Mouse (Mus musculus) stomach, embryonic 14.5 days (tissue): ENCODE measurements around the gene Phf8. TPM values are rescaled to one million over a fixed set of nuclear protein-coding genes. Genes with fewer than 3 reads are reported as not detected.
"Not testable (repeated sequence)": the region's sequence is repeated elsewhere in the genome, so short reads cannot be mapped to it uniquely, and the experiment has no call there.

Experiments used
- ATAC-seq: fragments of 200-750 bp; cut with Nextera tagmentation; 2 replicates; pipeline ENCODE4 v1.8.0; 2017; ENCODE audit warnings: low read depth, moderate TSS enrichment; ENCODE audit not compliant: insufficient number of reproducible peaks, insufficient read depth, low FRiP score
- H3K27ac ChIP-seq: fragments of 300-500 bp; sonication (generic); 2 replicates; pipeline ENCODE4 v1.5.1; 2014; ENCODE audit warnings: mild to moderate bottlenecking, low read length, moderate library complexity, mixed read lengths
- H3K27me3 ChIP-seq: fragments of 300-500 bp; sonication (generic); 2 replicates; pipeline ENCODE4 v1.6.1; 2014; ENCODE audit warnings: low read length, control low read depth, mixed read lengths; ENCODE audit not compliant: control insufficient read depth, insufficient read depth
- H3K36me3 ChIP-seq: fragments of 300-500 bp; sonication (generic); 2 replicates; pipeline ENCODE4 v1.6.1; 2014; ENCODE audit warnings: mild to moderate bottlenecking, control low read depth, low read length, moderate library complexity, mixed read lengths; ENCODE audit not compliant: control insufficient read depth, insufficient read depth
- H3K4me1 ChIP-seq: fragments of 300-500 bp; sonication (generic); 2 replicates; pipeline ENCODE4 v1.6.1; 2014; ENCODE audit warnings: low read length, control low read depth, mixed read lengths; ENCODE audit not compliant: control insufficient read depth, insufficient read depth
- H3K4me2 ChIP-seq: fragments of 300-500 bp; sonication (generic); replicated peaks from 2 replicates; pipeline ENCODE4 v1.6.1; 2014; ENCODE audit warnings: low read depth, low read length, control low read depth
- H3K4me3 ChIP-seq: fragments of 300-500 bp; sonication (generic); 2 replicates; pipeline ENCODE4 v1.5.1; 2014; ENCODE audit warnings: low read depth, low read length, control low read depth
- H3K9ac ChIP-seq: fragments of 300-500 bp; sonication (generic); replicated peaks from 2 replicates; pipeline ENCODE4 v1.6.1; 2014; ENCODE audit warnings: low read depth, mild to moderate bottlenecking, control low read depth, low read length, moderate library complexity, mixed read lengths
- H3K9me3 ChIP-seq: fragments of 300-500 bp; sonication (generic); 2 replicates; pipeline ENCODE4 v1.6.1; 2016; ENCODE audit warnings: low read depth, low read length, control low read depth; ENCODE audit not compliant: control insufficient read depth
- WGBS: fragments of 180-500 bp; shearing (Covaris S2); extraction: QIAGEN DNeasy Blood & Tissue Kit; methylation state at CpG from one replicate; pipeline ENCODE4 v1.1.7; 2014; 5-methylcytosine and 5-hydroxymethylcytosine counted together
- polyA plus RNA-seq: library from polyadenylated mRNA; unstranded; fragments of >200 nt; fragmentation: Nextera tagmentation; extraction: Ambion mirVana; gene quantifications from 2 replicates; pipeline ENCODE4 v1.2.1, GENCODE M21; 2014

Phf8 gene
- polyA plus RNA-seq = 20.0 and 20.9 TPM in 2 replicates

DNA sequence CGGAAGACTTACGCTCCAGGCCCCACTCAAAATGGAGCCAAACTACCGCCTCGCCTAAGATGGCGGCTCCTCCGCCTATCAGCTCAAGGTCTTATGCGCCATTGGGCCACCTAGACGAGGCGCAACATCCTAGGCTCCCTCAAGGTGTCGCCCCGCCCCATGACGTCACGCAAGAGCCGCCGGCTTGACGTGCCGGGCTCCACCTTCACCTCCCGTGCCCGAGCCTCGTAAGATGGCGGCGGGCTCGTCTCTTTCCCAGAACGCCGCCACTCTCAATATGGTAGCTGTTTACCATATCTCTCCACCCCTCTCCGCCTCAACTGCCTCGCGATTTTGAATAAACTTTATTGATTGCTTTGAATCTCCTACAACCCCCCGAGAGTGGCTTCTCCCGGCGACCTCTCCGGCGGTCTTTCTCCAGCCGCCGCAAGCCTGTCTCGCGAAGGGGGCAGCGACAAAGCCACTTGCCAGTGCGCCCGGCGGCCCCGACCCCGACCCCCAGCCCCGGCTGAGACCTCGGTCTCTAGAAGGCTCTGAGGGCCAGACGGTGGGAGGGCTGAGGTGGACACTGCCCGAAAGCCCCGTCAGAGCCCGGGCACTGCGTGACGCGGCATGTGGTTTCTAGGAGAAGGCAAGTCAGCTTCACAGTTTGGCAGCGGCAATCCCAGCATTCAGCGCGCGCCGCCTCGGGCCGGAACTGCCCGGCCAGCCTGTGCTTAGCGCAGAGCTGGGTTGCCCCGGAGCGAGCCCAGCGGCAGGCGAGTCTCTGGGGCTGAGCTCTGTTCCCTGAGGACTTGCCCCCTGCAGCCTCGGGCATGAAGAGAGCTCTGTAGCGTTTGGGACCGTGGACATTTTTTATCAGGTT lies at the start of gene Phf8:
Gene Phf8 (plus strand): TSS at position 215 of the 865 bp plus-strand sequence.
- Histone ChIP-seq H3K4me1 (no peaks in the 10 kb centered on the region), H3K27ac (peak within 1 kb of the TSS; percentile 97), H3K27me3 (no peaks in the 10 kb centered on the region), H3K36me3 (no peaks in the 10 kb centered on the region), H3K4me2 (peak within 1 kb of the TSS; percentile 55), H3K4me3 (peak within 1 kb of the TSS; percentile 51), H3K9ac (peak within 1 kb of the TSS; percentile 57), H3K9me3 (no peaks in the 10 kb centered on the region)
- WGBS = 23% methylated on average over 68 of the region's 68 CpGs
- ATAC-seq = peak; percentile 95

DNA sequence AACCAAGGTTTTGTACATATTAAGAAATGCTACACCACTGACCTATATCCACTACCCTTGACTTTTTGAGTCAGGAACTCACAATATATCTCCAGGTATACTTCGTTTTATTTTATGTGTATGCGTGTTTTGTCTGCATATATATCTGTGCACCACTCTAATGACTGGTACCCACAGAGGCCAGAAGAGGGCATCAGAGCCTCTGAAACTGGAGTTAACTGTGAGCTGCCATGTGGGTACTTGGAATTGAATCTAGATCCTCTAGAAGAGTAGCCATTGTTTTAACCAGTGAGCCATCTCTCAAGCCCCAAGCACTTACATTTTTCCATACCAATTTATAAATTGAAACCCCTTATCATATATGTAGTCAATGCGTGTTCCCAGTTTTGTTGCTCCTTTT lies 32.3 kb upstream of the Phf8 start:
- Histone ChIP-seq H3K9ac (no peak overlapping the region), H3K9me3 (no peaks in the 10 kb centered on the region), H3K36me3 (no peaks in the 10 kb centered on the region), H3K27ac (no peak overlapping the region), H3K4me3 (no peak overlapping the region), H3K27me3 (no peaks in the 10 kb centered on the region), H3K4me2 (no peak overlapping the region), H3K4me1 (no peaks in the 10 kb centered on the region)
- 85% methylated on average over 3 of the region's 3 CpGs for WGBS
- ATAC-seq = no peak

DNA sequence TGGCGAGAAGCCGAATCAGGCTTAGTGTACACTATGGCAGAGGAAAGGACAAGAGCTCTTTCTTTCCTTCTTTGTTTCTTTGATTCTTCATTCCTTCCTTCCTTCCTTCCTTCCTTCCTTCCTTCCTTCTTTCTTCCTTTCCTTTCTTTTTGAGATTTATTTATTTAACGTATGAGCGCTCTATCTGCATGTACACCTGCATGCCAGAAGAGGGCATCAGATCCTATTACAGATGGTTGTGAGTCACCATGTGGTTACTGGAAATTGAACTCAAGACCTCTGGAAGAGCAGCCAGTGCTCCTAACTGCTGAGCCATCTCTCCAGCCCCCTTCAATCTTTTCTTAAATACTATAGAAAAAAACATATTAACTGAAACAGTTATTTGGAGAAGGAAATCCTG lies 27.2 kb upstream of the Phf8 start:
- 92% methylated on average over 4 of the region's 4 CpGs for WGBS
- not testable (repeated sequence) for H3K4me3 ChIP-seq, H3K4me2 ChIP-seq, H3K4me1 ChIP-seq, ATAC-seq, H3K36me3 ChIP-seq, H3K9me3 ChIP-seq, H3K27ac ChIP-seq, H3K27me3 ChIP-seq, H3K9ac ChIP-seq

DNA sequence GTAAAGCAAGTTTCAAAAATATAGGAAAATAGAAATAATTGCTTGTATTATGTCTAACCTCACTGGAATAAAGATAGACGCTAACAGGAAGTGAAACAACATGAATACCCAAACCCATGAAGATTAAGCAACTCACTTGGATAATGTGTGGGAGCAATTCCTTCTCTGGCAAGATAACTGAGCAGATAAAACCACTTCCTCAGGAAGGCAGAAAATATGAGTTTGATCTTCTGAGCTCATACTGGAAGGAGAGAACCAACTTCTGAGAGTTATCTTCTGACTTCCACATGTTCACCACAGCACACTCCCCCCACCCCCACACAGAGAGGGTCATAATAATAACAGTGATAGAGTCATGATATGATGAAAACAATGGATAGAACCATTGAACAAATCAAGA lies 23.9 kb upstream of the Phf8 start:
- Histone ChIP-seq H3K36me3 (no peaks in the 10 kb centered on the region), H3K27ac (no peak overlapping the region), H3K9me3 (no peaks in the 10 kb centered on the region), H3K4me2 (no peak overlapping the region), H3K4me3 (no peak overlapping the region), H3K9ac (no peak overlapping the region), H3K27me3 (no peaks in the 10 kb centered on the region), H3K4me1 (no peaks in the 10 kb centered on the region)
- 79% methylated on average over 1 of the region's 1 CpGs for WGBS
- no peak for ATAC-seq

DNA sequence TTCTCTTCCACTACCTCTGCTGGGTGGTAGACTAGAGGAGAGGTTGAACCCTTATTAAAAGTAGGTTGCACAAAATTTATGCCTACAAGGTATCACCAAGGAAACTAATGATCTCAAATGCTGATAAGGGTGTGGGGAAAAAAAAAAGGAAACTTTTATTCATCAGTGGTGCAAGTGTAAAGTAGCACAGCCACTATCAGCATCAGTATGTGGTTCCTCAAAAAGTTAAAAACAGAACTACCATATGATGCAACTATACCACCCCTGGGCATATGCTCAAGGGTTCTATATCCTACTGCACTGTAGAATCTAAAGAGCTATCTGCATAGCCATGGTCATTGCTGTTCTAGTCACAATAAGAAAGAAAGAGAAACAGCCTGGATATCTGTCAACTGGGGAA lies 11.9 kb upstream of the Phf8 start:
- Histone ChIP-seq H3K4me3 (no peak overlapping the region), H3K27ac (no peak overlapping the region), H3K9me3 (no peaks in the 10 kb centered on the region), H3K4me1 (no peaks in the 10 kb centered on the region), H3K4me2 (no peak overlapping the region), H3K36me3 (no peaks in the 10 kb centered on the region), H3K27me3 (no peaks in the 10 kb centered on the region), H3K9ac (no peak overlapping the region)
- no peak for ATAC-seq

DNA sequence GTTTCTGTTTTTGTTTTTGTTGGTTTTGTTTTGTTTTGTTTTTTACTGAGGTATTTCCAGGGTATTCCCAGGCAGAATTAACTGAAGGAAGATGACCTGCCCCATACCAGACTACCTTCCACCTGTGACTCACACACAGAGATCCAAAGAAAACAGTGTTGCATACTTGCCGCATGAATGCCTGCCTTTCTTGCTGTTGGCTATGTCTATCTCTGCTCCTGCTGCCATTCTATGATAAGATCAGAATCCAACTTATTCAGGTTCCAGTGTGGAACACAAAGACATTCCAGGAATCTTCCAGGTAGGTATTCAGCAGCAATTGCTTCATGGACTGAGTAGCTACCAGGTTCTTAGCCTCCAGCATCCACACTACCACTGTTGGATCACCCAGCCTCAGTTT lies 10.6 kb upstream of the Phf8 start:
- H3K9me3 ChIP-seq = no peaks in the 10 kb centered on the region
- no peak overlapping the region for H3K4me2 ChIP-seq
- H3K27me3 ChIP-seq = no peaks in the 10 kb centered on the region
- no peak overlapping the region for H3K4me3 ChIP-seq
- 87% methylated on average over 1 of the region's 1 CpGs for WGBS
- H3K27ac ChIP-seq = no peak overlapping the region
- no peaks in the 10 kb centered on the region for H3K4me1 ChIP-seq
- no peak overlapping the region for H3K9ac ChIP-seq
- H3K36me3 ChIP-seq = no peaks in the 10 kb centered on the region
- ATAC-seq = no peak

DNA sequence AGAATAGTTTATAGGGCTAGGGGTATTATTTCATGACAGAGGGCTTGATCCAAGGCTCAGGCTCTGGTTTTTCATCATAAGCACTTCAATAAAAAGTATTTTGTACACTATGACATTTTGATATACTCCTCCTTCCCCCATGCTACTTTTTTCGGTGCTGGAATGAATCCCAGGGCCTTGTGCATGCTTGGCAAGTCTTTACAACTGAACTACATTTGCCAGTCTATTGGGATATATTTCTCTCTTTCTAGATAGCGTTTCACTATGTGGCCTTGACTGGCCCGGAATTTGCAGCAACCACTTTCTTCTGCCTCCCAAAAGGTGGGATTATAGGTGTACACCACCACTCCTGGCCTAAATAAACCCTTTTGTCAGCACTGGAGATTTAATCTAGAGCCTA lies 7.4 kb upstream of the Phf8 start:
- H3K9ac ChIP-seq = no peak overlapping the region
- no peaks in the 10 kb centered on the region for H3K4me1 ChIP-seq
- no peaks in the 10 kb centered on the region for H3K27me3 ChIP-seq
- no peaks in the 10 kb centered on the region for H3K36me3 ChIP-seq
- H3K4me2 ChIP-seq = no peak overlapping the region
- H3K9me3 ChIP-seq = no peaks in the 10 kb centered on the region
- no peak for ATAC-seq
- no peak overlapping the region for H3K4me3 ChIP-seq
- 78% methylated on average over 3 of the region's 3 CpGs for WGBS
- H3K27ac ChIP-seq = no peak overlapping the region

DNA sequence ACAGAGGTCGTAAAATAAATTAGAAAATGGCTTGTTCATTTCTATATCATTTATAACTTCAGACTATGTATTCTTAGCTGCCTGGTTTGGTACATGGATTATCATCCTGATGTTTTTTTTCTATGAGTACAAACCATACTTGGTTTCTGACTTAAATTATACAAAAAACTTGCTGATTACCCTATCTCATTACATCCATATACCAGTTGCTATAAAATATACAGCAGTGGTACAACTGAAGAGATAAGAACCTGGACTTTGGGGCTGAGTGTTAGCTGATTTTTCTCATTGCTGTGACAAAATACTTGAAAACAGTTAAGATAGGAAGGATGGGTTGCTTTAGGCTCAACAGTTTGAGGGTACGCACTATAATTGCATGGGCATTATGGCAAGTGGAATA lies 6.8 kb upstream of the Phf8 start:
- ATAC-seq = no peak
- WGBS = 89% methylated on average over 2 of the region's 2 CpGs
- no peaks in the 10 kb centered on the region for H3K36me3 ChIP-seq
- no peaks in the 10 kb centered on the region for H3K4me1 ChIP-seq
- H3K9ac ChIP-seq = no peak overlapping the region
- H3K4me3 ChIP-seq = no peak overlapping the region
- no peaks in the 10 kb centered on the region for H3K9me3 ChIP-seq
- no peaks in the 10 kb centered on the region for H3K27me3 ChIP-seq
- H3K4me2 ChIP-seq = no peak overlapping the region
- no peak overlapping the region for H3K27ac ChIP-seq

DNA sequence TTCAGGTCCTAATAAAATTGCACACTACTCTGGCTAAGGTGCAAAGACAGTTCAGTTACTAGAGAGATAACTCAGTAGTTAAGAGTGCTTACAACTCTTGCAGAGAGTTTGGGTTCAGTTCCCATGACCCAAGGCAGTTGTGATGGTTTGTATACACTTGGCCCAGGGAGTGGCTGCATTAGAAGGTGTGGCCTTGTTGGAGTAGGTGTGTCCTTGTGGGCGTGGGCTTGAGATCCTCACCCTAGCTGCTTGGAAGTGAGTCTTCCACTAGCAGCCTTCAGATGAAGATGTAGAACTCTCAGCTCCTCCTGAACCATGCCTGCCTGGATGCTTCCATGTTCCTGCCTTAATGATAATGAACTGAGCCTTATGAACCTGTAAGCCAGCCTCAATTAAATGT lies 2.3 kb upstream of the Phf8 start:
- no peaks in the 10 kb centered on the region for H3K4me1 ChIP-seq
- no peak overlapping the region for H3K27ac ChIP-seq
- H3K4me3 ChIP-seq = no peak overlapping the region
- no peaks in the 10 kb centered on the region for H3K27me3 ChIP-seq
- no peak overlapping the region for H3K4me2 ChIP-seq
- 37% methylated on average over 1 of the region's 1 CpGs for WGBS
- no peaks in the 10 kb centered on the region for H3K36me3 ChIP-seq
- ATAC-seq = no peak
- H3K9me3 ChIP-seq = no peaks in the 10 kb centered on the region
- no peak overlapping the region for H3K9ac ChIP-seq
